Mouse (Mus musculus) liver, embryonic 14.5 days (tissue): ENCODE measurements at regions not wholly inside any gene's neighbourhood (a gene's known extent, or its start where the extent isn't known, plus 50 kb on each side); places are given as distances from the start of the nearest gene placed in this dataset.
A peak's percentile ranks its signal among the peaks of the same experiment; 100 is the strongest.

Experiments
- ATAC-seq: fragments of 200-750 bp; cut with Nextera tagmentation; 2 replicates; pipeline ENCODE4 v1.8.0; 2017; ENCODE audit warnings: moderate number of reproducible peaks, mild to moderate bottlenecking, moderate library complexity; ENCODE audit not compliant: insufficient read depth
- DNase-seq, 3 experiments: peaks; one replicate each; pipeline ENCODE4 v3.0.0-alpha.2; 2012 to 2013; ENCODE audit warnings: low read depth in 3 of 3, low spot score in 3 of 3
- H3K27ac ChIP-seq: fragments of 300-500 bp; sonication (generic); 2 replicates; pipeline ENCODE4 v1.5.1; 2014; ENCODE audit warnings: moderate library complexity, mild to moderate bottlenecking, control low read depth, inconsistent platforms
- H3K27me3 ChIP-seq: fragments of 300-500 bp; sonication (generic); 2 replicates; pipeline ENCODE4 v1.6.1; 2014; ENCODE audit warnings: mild to moderate bottlenecking, low read length, moderate library complexity; ENCODE audit not compliant: control insufficient read depth, insufficient read depth
- H3K36me3 ChIP-seq: fragments of 300-500 bp; sonication (generic); replicated peaks from 2 replicates; pipeline ENCODE4 v1.6.1; 2014; ENCODE audit warnings: low read depth; ENCODE audit not compliant: control insufficient read depth, insufficient read depth
- H3K4me1 ChIP-seq, 2 experiments: fragments of 200-500 bp in 1 of 2; fragments of 300-500 bp in 1 of 2; sonication (generic) in 1 of 2; replicated peaks; 2 replicates each; pipeline ENCODE4 v1.6.1; 2012 to 2014; ENCODE audit warnings: antibody characterized with exemption in 1 of 2, inconsistent platforms in 1 of 2, low read length in 1 of 2; ENCODE audit not compliant: control insufficient read depth in 2 of 2, insufficient read depth in 2 of 2
- H3K4me2 ChIP-seq: fragments of 300-500 bp; sonication (generic); 2 replicates; pipeline ENCODE4 v1.6.1; 2014; ENCODE audit warnings: low read depth, mild to moderate bottlenecking, control low read depth, moderate library complexity
- H3K4me3 ChIP-seq, 2 experiments: fragments of 200-500 bp in 1 of 2; fragments of 300-500 bp in 1 of 2; sonication (generic) in 1 of 2; 2 replicates each; pipeline ENCODE4 v1.5.1; 2012 to 2014; ENCODE audit warnings: low read depth in 2 of 2, low read length in 2 of 2, mild to moderate bottlenecking in 2 of 2, control low read depth in 1 of 2, inconsistent platforms in 1 of 2, moderate library complexity in 1 of 2; ENCODE audit not compliant: insufficient read depth in 1 of 2
- H3K9ac ChIP-seq: fragments of 300-500 bp; sonication (generic); replicated peaks from 2 replicates; pipeline ENCODE4 v1.6.1; 2014; ENCODE audit warnings: mild to moderate bottlenecking, control low read depth, moderate library complexity
- H3K9me3 ChIP-seq: fragments of 300-500 bp; sonication (generic); 2 replicates; pipeline ENCODE4 v1.6.1; 2016; ENCODE audit warnings: low read length, mixed read lengths; ENCODE audit not compliant: control insufficient read depth
- CTCF ChIP-seq: IDR thresholded peaks from 2 replicates; pipeline ENCODE4 v1.5.1; 2016; ENCODE audit warnings: antibody characterized with exemption, low read depth, control low read depth
- EP300 ChIP-seq: IDR thresholded peaks from 2 replicates; pipeline ENCODE4 v1.6.1; 2016; ENCODE audit warnings: antibody characterized with exemption, low read depth
- WGBS: fragments of 180-500 bp; shearing (Covaris S2); extraction: QIAGEN DNeasy Blood & Tissue Kit; methylation state at CpG from one replicate; pipeline ENCODE4 v1.1.7; 2014; ENCODE audit not compliant: insufficient replicate concordance; 5-methylcytosine and 5-hydroxymethylcytosine counted together

- DNase-seq = no peak
- no peaks in the 10 kb centered on the region for H3K4me1 ChIP-seq
- no peaks in the 10 kb centered on the region for H3K9me3 ChIP-seq
- TF ChIP-seq CTCF (no peak), EP300 (no peak)
- no peak overlapping the region for H3K27ac ChIP-seq
- H3K4me2 ChIP-seq = no peak overlapping the region
- WGBS = 56% methylated on average over 8 of the region's 8 CpGs
- no peaks in the 10 kb centered on the region for H3K27me3 ChIP-seq
- no peak overlapping the region for H3K4me3 ChIP-seq
- H3K36me3 ChIP-seq = no peaks in the 10 kb centered on the region
- H3K9ac ChIP-seq = no peak overlapping the region
- no peak for ATAC-seq
Observed at GRCm38 (mm10) chr9:74479273-74479672, 369.1 kb downstream of the Wdr72 start.

DNA sequence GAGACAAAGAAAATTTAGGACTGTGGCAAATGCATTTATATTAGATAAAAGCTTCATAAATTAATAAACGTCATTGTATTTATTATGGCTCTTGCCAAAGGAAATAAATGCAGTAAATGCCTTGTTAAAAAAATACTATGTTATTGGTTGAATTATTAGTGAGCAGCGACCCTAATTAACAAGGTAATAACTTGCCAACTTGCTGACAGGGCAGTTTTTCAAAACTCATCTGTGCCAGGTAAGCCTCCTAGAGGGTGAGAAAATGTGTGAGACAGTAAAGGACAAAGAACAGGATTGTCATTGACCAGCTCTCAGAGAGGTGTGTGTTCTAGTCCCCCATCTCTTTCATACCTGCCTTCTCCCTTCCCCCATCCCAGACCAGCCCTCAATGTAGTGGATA is 347.8 kb upstream of the Onecut1 start:
- H3K4me3 ChIP-seq = no peak overlapping the region
- ATAC-seq (no peak), DNase-seq (no peak)
- no peaks in the 10 kb centered on the region for H3K36me3 ChIP-seq
- H3K27ac ChIP-seq = no peak overlapping the region
- H3K4me2 ChIP-seq = no peak overlapping the region
- H3K4me1 ChIP-seq = no peaks in the 10 kb centered on the region
- no peaks in the 10 kb centered on the region for H3K9me3 ChIP-seq
- TF ChIP-seq EP300 = no peak
- no peak for TF ChIP-seq CTCF
- H3K9ac ChIP-seq = no peak overlapping the region
- no peaks in the 10 kb centered on the region for H3K27me3 ChIP-seq
- WGBS = 46% methylated on average over 2 of the region's 2 CpGs

- Histone ChIP-seq H3K4me3 (no peak overlapping the region), H3K36me3 (no peaks in the 10 kb centered on the region), H3K4me1 (no peaks in the 10 kb centered on the region), H3K4me2 (no peak overlapping the region), H3K27me3 (no peaks in the 10 kb centered on the region), H3K9ac (no peak overlapping the region), H3K27ac (no peak overlapping the region), H3K9me3 (no peaks in the 10 kb centered on the region)
- TF ChIP-seq CTCF (no peak), EP300 (no peak)
- ATAC-seq (no peak), DNase-seq (no peak)
- 62% methylated on average over 3 of the region's 3 CpGs for WGBS
Observed at GRCm38 (mm10) chr9:74528550-74528949, 333.2 kb upstream of the Onecut1 start.

DNA sequence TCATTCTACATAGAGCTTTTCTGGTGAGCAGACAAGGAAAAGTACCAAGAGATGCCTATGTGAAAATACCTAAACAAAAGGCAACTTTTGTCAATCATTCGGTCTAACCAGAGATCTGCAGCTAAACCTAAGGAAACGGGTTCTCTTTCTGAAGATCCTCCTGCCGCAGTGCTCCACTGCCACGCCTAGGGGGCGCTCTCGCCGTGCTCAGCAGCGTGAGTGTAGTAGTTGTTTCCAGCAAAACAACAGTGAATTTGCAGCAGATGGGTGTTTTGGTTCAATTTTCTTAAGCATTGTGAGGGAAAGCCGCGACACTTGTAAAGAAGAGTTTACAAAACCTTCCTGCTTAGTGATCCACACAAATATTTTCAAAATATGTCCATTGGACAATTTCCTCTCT is 331.4 kb upstream of the Onecut1 start:
- no peak overlapping the region for H3K27ac ChIP-seq
- DNase-seq (no peak), ATAC-seq (no peak)
- H3K36me3 ChIP-seq = no peaks in the 10 kb centered on the region
- no peaks in the 10 kb centered on the region for H3K9me3 ChIP-seq
- no peak overlapping the region for H3K4me3 ChIP-seq
- no peaks in the 10 kb centered on the region for H3K27me3 ChIP-seq
- TF ChIP-seq CTCF = peak; percentile 81
- TF ChIP-seq EP300 = no peak
- H3K4me2 ChIP-seq = no peak overlapping the region
- WGBS = 15% methylated on average over 10 of the region's 10 CpGs
- no peak overlapping the region for H3K9ac ChIP-seq
- no peaks in the 10 kb centered on the region for H3K4me1 ChIP-seq

- 45% methylated on average over 9 of the region's 9 CpGs for WGBS
- Histone ChIP-seq H3K4me1 (no peaks in the 10 kb centered on the region), H3K36me3 (no peaks in the 10 kb centered on the region), H3K4me3 (no peak overlapping the region), H3K9ac (no peak overlapping the region), H3K27ac (no peak overlapping the region), H3K9me3 (no peaks in the 10 kb centered on the region), H3K27me3 (no peaks in the 10 kb centered on the region), H3K4me2 (no peak overlapping the region)
- no peak for TF ChIP-seq EP300
- TF ChIP-seq CTCF = no peak
- ATAC-seq (no peak), DNase-seq (no peak)
Observed at GRCm38 (mm10) chr9:74530748-74531147, 331.0 kb upstream of the Onecut1 start.
